Mouse (Mus musculus): Measurements from ENCODE around the gene Ksr2. TPM values are rescaled to one million over a fixed set of nuclear protein-coding genes. Genes with fewer than 3 reads are reported as not detected.

Gene Ksr2
- polyA plus RNA-seq, 2 experiments from 2014 or later = 0.79 to 0.99 TPM

DNA sequence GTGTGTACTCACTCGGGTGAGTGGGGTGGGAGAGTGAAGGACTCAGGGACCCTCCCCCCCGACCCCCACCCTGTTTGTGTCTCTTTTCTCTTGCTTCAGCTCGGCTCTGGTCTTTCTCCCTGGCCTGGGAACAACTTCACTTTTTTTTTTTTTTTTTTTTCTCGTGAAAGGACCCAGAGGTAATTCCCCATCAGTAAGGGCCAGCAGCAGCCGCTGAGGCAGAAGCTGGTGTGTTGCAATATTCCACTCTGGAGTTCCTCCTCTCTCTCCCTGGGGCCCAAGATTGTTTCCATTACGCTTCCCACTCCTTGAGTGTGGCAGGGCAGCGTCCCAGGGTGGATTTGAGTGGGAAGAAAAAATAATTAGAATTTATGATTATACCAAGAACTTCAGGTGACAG, 72.3 kb downstream of the Ksr2 start:
- no peak for ATAC-seq

- ATAC-seq = no peak
These were observed 74.4 kb downstream of the Ksr2 start for GRCm38 (mm10) chr5:117488155-117488554.

- no peak for ATAC-seq
These were observed 75.0 kb downstream of the Ksr2 start for GRCm38 (mm10) chr5:117488670-117489325.

DNA sequence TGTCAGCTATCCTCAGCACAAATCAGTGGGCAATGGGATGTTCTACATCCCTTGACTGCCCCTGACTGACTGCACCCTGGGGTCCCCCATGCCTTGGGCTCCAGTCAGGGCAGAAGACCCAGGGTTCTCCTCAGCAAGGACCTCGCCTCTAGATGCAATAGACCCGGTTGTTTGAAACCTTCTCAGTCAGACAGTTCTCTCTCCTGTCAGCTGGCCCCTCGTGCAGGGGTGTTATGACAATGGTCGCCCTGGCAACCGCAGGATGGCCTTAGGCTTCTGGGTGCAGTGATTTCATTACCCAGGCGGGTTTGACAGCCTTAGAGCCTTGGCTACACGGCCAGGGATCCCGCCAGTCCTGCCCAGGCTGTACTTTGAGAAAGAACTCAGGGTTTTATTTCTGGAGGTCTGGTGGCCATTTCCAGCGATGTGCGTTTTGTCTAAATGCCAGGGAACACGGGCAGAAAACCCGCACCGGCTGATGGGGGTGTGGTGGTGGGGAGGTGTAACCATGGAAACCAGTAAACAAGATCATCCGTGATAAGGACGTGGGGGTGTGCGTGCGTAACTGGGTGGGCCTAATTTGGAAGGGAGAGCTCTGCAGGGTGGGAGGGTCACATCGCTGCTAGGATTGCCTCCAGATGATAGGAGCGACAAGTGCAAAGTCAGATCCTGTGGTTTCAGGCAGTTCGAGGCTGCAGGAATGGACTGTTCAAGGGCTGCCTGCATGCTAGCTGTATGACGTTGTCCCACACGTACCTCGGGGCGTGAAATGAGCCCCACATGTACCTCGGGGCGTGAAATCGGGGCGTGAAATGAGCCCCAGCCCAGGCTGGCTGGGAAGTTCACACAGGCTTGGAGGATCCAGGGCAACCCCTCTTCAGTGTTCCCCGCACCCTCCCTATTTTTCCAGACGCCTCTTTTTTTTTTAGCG, 79.4 kb downstream of the Ksr2 start:
- peak; percentile 33 for ATAC-seq

DNA sequence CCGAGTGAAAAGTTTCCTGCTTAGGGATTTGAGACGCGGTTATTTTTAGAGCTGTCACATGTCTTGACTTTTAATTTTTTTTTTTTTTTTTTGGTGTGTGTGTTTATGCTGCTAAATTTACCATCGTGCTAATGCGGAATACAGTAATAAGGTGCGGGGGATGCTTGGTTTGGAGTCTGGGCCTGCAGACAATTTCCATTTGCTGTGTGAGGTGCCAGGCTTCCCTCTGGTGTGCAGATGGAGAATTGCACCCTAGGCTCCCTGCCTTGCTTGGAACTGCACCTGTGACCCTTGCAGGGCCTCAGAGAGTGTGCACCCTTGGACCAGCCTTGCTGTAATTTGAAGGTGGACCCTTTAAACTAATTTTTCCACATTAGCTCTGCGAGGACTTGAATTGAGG, 80.1 kb downstream of the Ksr2 start:
- peak; percentile 87 for ATAC-seq

DNA sequence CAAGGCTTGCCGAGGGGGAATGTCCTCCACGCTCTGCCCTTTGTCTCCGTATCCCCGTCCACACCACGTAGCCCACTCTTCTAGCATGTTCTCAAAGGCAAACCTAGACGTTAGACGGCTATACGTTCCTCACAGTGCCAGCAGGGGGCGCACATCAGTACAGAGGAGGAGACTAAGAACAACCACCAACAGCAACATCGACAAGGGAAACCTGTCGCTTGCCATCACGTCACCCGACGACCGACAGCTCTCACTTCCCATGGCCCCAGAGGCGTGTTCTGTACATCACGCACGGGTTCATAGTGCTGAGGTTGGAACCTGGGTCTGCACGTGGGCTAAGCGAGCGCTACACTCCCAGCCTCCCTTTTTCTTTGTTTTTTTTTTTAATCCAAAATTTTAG, 83.3 kb downstream of the Ksr2 start:
- ATAC-seq = no peak

- ATAC-seq = peak; percentile 46
These were observed 88.8 kb downstream of the Ksr2 start for GRCm38 (mm10) chr5:117502611-117503010.

- no peak for ATAC-seq
These were observed 90.6 kb downstream of the Ksr2 start for GRCm38 (mm10) chr5:117504431-117504830.

DNA sequence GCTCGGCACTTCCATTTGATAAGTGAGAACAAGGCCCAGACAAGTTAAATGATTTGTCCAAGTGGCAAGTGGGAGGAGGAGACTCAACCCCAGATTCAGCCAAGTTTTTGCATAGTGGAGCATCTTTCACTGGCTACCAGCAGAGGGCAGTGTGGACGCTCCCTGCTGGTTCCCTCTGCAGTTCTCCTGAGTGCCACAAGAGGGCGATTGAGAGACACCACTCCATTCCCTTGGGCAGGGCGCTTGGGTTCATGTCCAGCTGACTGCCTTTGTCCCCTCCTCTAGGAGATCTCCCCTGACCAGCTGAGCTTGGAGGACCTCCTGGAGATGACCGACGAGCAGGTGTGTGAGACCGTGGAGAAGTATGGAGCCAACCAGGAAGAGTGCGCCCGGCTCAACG, 91.4 kb downstream of the Ksr2 start:
- peak; percentile 38 for ATAC-seq

DNA sequence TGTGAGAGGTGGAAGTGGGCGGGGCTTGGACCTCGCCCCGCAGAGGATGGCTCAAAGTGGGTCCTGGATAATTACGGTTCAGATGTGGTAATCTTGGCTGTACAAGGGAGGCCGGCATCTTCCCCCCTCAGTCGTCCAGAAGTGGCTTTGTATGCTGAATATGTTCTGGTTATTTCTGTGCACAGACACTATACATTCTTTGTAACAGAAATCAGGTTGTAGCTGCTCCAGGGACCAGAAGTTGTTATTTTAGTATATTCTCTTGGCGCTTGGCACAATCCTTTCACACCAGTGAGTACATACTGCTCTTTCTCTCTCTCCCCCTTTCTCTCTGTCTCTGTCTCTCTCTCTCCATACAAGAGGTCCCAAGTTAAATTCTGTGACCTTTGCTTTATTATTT, 92.0 kb downstream of the Ksr2 start:
- no peak for ATAC-seq

DNA sequence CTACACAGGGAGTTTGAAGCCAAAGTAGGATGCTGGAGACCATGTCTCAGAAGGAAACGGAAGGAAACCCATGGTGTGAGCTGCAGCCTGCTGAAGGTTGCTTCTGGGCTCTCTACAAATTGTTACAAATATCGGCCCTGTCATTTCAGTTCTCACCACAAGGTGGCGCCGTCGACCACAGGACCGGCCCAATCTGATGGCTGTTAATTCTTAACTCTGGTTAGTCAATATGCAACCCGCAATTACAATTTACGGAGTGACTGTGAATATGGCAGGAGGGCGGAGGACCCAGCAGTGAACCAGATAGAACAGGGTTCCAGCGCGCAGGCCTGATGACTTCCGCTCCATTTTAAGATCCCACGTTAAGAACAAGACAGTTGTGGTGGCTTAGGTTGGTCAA, 92.6 kb downstream of the Ksr2 start:
- ATAC-seq = peak; percentile 30

- ATAC-seq = peak; percentile 71
These were observed 95.9 kb downstream of the Ksr2 start for GRCm38 (mm10) chr5:117509511-117510375.

- ATAC-seq = peak; percentile 37
These were observed 97.1 kb downstream of the Ksr2 start for GRCm38 (mm10) chr5:117510864-117511263.

GRCm38 (mm10) chr5:117515396-117515795, 101.6 kb downstream of the Ksr2 start:
- ATAC-seq = no peak

DNA sequence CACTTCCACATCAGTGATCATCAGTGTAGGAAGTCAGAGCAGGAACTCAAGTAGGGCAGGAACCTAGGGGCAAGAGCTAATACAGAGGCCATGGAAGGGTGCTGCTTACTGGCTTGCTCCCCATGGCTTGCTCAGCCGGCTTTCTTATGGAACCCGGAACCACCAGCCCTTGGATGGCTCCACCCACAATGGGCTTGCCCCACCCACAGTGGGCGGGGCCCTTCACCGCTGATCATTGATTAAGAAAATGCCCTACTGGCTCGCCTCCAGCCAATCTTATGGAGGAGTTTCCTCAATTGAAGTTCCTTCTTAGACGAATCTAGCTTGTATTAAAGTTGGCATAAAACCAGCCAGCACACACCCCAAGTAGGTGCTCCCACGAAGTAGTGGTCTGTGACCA, 102.1 kb downstream of the Ksr2 start:
- ATAC-seq = no peak

GRCm38 (mm10) chr5:117516597-117516996, 102.8 kb downstream of the Ksr2 start:
- no peak for ATAC-seq

DNA sequence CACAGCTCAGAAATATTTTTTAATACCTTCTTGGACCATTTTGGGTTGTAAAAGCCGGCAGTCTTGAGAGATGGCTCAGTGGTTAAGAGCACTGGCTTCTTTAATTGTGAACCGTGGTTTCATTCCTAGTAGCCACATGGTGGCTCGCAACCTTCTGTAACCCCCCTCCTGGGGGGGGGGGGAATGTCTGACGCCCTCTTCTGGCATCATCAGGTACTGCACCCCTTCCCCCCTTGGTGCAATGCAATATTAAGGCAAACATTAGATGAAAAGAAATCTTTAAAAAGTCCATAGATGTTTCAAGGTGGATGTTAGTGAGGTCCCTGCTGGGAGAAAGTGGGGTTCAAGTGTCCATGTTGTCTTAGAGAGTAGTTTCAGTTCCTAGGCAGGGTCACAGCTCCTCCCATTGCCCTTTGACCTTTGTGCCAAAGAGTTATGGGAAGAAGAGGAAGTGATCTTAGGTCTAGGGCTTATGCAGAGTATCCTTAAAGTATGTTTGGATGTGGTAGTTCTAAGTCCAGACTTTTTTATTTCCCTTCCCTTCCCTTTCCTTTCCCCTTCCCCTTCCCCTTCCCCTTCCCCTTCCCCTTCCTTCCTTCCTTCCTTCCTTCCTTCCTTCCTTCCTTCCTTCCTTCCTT, 106.2 kb downstream of the Ksr2 start:
- ATAC-seq = no peak

GRCm38 (mm10) chr5:117521156-117521555, 107.4 kb downstream of the Ksr2 start:
- no peak for ATAC-seq

- no peak for ATAC-seq
These were observed 107.9 kb downstream of the Ksr2 start for GRCm38 (mm10) chr5:117521701-117522100.

DNA sequence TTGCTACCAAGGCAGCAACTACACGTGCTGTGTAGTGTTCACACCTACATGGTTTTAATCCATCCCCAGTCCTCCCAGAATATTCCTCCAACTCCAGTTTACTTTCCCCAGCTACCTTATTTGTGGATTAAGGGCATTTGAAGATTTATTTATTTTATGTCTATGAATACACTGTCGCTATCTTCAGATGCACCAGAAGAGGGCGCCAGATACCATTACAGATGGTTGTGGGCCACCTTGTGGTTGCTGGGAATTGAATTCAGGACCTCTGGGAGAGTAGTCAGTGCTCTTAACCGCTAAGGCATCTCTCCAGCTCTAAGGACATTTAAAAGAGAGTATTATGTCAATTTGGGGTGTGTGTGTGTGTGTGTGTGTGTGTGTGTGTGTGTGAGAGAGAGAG, 108.7 kb downstream of the Ksr2 start:
- ATAC-seq = no peak

DNA sequence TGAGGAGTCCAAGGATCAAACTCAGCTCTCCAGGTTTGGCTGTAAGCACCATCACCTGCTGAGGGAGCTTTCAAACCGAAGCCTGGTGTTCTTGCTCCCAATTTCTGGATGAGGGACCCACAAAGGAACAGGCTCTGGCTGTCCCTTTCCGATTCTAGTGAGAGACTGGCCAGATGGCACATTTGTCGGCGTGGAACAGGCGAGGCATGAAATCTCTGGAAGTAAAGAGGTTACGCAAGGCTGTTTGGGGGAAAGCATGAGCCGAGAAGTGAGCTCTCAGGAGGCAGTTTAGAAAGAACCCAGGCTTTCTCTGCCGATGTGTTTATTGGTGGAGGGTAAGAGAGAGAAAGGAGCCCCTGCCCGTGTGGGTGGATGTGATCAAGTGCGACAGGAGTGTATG, 109.2 kb downstream of the Ksr2 start:
- ATAC-seq = no peak

- no peak for ATAC-seq
These were observed 117.2 kb downstream of the Ksr2 start for GRCm38 (mm10) chr5:117530991-117531390.

- ATAC-seq = no peak
These were observed 125.4 kb downstream of the Ksr2 start for GRCm38 (mm10) chr5:117539221-117539620.

Measured in CD4-positive, CD25-positive, alpha-beta regulatory T cell, adult 4 months (primary cell).